Mouse (Mus musculus) cerebellum, adult 18-20 months (tissue): ENCODE measurements at regions not wholly inside any gene's neighbourhood (a gene's known extent, or its start where the extent isn't known, plus 50 kb on each side); places are given as distances from the start of the nearest gene placed in this dataset.

Experiments used
- DNase-seq, 2 experiments: peaks; one replicate each; pipeline ENCODE4 v3.0.0; 2021

GRCm38 (mm10) chr12:26884156-26884555, 415.2 kb downstream of the Cmpk2 start:
- DNase-seq, result no peak

- no peak for DNase-seq
These were observed 408.7 kb downstream of the Cmpk2 start for GRCm38 (mm10) chr12:26877691-26878121.

GRCm38 (mm10) chr12:26877284-26877683, 408.3 kb downstream of the Cmpk2 start:
- DNase-seq, result no peak

- no peak for DNase-seq
These were observed 403.5 kb downstream of the Cmpk2 start for GRCm38 (mm10) chr12:26872466-26872865.

GRCm38 (mm10) chr12:26867731-26868130, 398.7 kb downstream of the Cmpk2 start:
- no peak for DNase-seq

GRCm38 (mm10) chr12:26855091-26855516, 386.1 kb downstream of the Cmpk2 start:
- DNase-seq, result peak; percentile 34 to 64

- DNase-seq, result no peak
These were observed 375.9 kb downstream of the Cmpk2 start for GRCm38 (mm10) chr12:26844917-26845316.

- no peak for DNase-seq
These were observed 373.7 kb downstream of the Cmpk2 start for GRCm38 (mm10) chr12:26842696-26843095.

- DNase-seq, result no peak
These were observed 352.4 kb downstream of the Cmpk2 start for GRCm38 (mm10) chr12:26821257-26821968.

- peak; percentile 10 to 24 for DNase-seq
These were observed 348.9 kb downstream of the Cmpk2 start for GRCm38 (mm10) chr12:26817866-26818265.

- DNase-seq, result no peak
These were observed 346.8 kb downstream of the Cmpk2 start for GRCm38 (mm10) chr12:26815771-26816170.

GRCm38 (mm10) chr12:26810565-26811177, 341.7 kb downstream of the Cmpk2 start:
- no peak for DNase-seq

GRCm38 (mm10) chr12:26809670-26810069, 340.7 kb downstream of the Cmpk2 start:
- DNase-seq, result no peak

- peak; percentile 31 to 37 for DNase-seq
These were observed 333.5 kb downstream of the Cmpk2 start for GRCm38 (mm10) chr12:26802542-26802941.

GRCm38 (mm10) chr12:26799310-26799709, 330.3 kb downstream of the Cmpk2 start:
- DNase-seq, result no peak

GRCm38 (mm10) chr12:26796367-26796766, 327.4 kb downstream of the Cmpk2 start:
- no peak for DNase-seq

GRCm38 (mm10) chr12:26789336-26789846, 320.4 kb downstream of the Cmpk2 start:
- no peak for DNase-seq

GRCm38 (mm10) chr12:26785550-26785949, 316.5 kb downstream of the Cmpk2 start:
- no peak for DNase-seq

GRCm38 (mm10) chr12:26784426-26784825, 315.4 kb downstream of the Cmpk2 start:
- no peak for DNase-seq

- DNase-seq, result no peak
These were observed 314.8 kb downstream of the Cmpk2 start for GRCm38 (mm10) chr12:26783800-26784199.

GRCm38 (mm10) chr12:26781537-26781936, 312.5 kb downstream of the Cmpk2 start:
- DNase-seq, result no peak

- no peak for DNase-seq
These were observed 309.8 kb downstream of the Cmpk2 start for GRCm38 (mm10) chr12:26778796-26779195.

GRCm38 (mm10) chr12:26776986-26777385, 308.0 kb downstream of the Cmpk2 start:
- no peak for DNase-seq

- no peak for DNase-seq
These were observed 305.0 kb downstream of the Cmpk2 start for GRCm38 (mm10) chr12:26774016-26774415.
